Mouse (Mus musculus) left cerebral cortex, adult 9 months (tissue): ENCODE measurements at regions not wholly inside any gene's neighbourhood (a gene's known extent, or its start where the extent isn't known, plus 50 kb on each side); places are given as distances from the start of the nearest gene placed in this dataset.

Source experiments
- DNase-seq, 2 experiments: peaks; one replicate each; pipeline ENCODE4 v3.0.0; 2022; ENCODE audit warnings: low spot score in 2 of 2

- DNase-seq: no peak
Observed at GRCm38 (mm10) chr12:58027796-58028195, 183.8 kb upstream of the Sstr1 start.

- no peak for DNase-seq
Observed at GRCm38 (mm10) chr12:58056368-58056860, 155.2 kb upstream of the Sstr1 start.

GRCm38 (mm10) chr12:58067318-58068223, 144.0 kb upstream of the Sstr1 start:
- DNase-seq: no peak

DNA sequence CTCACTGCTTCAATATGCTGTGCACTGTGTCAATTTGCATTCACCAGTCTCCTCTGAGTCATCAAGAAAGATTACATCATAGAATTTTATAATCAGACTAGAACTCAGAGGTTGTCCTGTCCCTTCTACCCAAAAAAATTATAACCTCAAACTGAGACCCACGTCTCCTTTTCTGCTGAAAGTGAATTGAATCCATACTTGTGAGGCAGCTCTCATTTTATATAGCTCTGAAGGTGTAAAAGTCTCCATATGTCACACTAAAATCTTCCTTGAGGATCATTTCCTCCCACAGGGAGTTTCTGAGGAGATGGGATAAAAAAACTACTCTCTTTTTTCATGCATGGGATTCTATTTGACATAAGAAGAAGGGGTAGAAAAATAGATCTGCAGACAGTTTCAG, 124.3 kb upstream of the Sstr1 start:
- DNase-seq: peak; percentile 20 to 52

DNA sequence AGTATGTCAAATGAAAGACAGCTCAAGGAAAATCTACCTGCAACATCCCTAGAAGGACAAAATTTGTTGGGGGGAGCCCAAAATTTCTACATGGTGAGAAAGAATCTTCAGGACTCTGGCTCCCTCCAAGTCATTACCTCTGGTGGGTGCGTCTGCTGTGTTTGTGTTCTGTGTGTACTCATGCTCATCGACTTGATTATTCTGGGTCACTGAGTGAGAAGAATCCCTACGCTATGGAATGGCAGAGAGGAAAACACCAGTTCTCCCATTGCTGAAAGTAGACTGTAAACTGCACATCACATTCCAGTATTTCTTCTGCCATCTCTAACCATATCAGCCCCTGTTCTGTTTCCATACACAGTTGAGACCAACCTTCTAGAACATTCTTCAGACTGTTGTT, 98.9 kb upstream of the Sstr1 start:
- no peak for DNase-seq

DNA sequence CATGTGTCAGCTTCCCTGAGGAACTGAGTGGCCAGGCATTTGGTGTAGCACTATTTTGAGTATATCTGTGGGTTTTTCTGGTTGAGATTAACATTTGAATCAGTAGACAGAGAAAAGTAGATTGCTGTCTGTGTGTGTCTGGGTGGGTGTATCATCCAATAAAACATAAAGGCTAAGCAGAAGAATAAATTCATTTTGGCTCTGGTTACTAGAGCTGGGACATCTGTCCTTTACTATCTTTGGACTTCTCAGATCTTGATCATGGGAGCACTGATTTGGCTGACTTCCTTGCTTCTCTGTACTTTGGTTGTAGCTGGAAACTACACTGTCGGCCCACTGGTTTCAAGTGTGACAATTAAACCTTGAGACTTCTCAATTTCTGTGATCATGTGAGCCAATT, 72.5 kb upstream of the Sstr1 start:
- DNase-seq: peak; percentile 30 to 44

- no peak for DNase-seq
Observed at GRCm38 (mm10) chr12:58151883-58152282, 59.7 kb upstream of the Sstr1 start.
